Mouse (Mus musculus) C2C12 (cell line): ENCODE data around the gene Mbd6.

Experiments
- CEBPB ChIP-seq: IDR thresholded peaks from one replicate; pipeline ENCODE4 v1.6.1; 2011; ENCODE audit warnings: low read depth, mild to moderate bottlenecking, control low read depth, moderate library complexity
- CTCF ChIP-seq: IDR thresholded peaks from one replicate; pipeline ENCODE4 v1.5.1; 2011; ENCODE audit not compliant: control insufficient read depth, insufficient read depth, insufficient read length
- MAX ChIP-seq: IDR thresholded peaks from one replicate; pipeline ENCODE4 v1.6.1; 2011; ENCODE audit warnings: mild to moderate bottlenecking, control low read depth
- USF1 ChIP-seq: IDR thresholded peaks from one replicate; pipeline ENCODE4 v1.6.1; 2011; ENCODE audit warnings: low read depth, mild to moderate bottlenecking, control low read depth, moderate library complexity

DNA sequence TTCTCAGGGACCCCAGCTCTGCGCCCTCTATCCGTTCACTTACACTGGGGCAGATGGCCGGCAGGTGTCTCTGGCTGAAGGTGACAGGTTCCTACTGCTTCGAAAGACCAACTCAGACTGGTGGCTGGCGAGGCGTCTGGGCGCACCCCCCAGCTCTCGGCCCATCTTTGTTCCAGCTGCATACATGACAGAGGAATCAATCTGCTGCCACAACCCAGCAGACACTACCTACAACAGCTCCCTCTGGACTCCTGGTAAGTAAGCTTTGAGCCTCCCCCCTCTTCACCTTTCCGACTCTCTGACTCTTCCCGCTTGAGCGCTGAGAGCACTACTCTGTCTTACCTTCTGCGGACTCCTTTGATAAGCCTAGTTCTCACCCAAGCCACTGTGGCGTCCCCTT is 33.4 kb upstream of the Mbd6 start:
- TF ChIP-seq CTCF (no peak), USF1 (no peak), CEBPB (no peak), MAX (no peak)
